Mouse (Mus musculus): ENCODE results near the gene Arhgef11.

- TF ChIP-seq CTCF (IDR thresholded peaks at IDR 0.05 in 2 of 3, conservative IDR thresholded peaks at IDR 0.05 in 1 of 3; ENCODE audit: control insufficient read depth in 1 of 3, insufficient read depth in 1 of 3, low read depth in 2 of 3, low read length in 3 of 3, poor library complexity in 1 of 3, severe bottlenecking in 1 of 3): no peak
- no peak for TF ChIP-seq JUND (IDR thresholded peaks at IDR 0.05; ENCODE audit: low read depth, low read length)
- TF ChIP-seq POLR2A (IDR thresholded peaks at IDR 0.05; ENCODE audit: control insufficient read depth in 1 of 2, insufficient read depth in 1 of 2, low read depth in 1 of 2, low read length in 2 of 2, poor library complexity in 1 of 2): no peak
- no peak for TF ChIP-seq MXI1 (IDR thresholded peaks at IDR 0.05; ENCODE audit: low read depth, low read length)
- no peak for TF ChIP-seq POLR2AphosphoS5 (IDR thresholded peaks at IDR 0.05; ENCODE audit: borderline replicate concordance, low read depth, low read length)
- no peak for TF ChIP-seq MAX (IDR thresholded peaks at IDR 0.05; ENCODE audit: low read length)
- TF ChIP-seq ETS1 (IDR thresholded peaks at IDR 0.05; ENCODE audit: low read depth, low read length): no peak
- TF ChIP-seq ZKSCAN1 (IDR thresholded peaks at IDR 0.05; ENCODE audit: low read depth, low read length): no peak
- TF ChIP-seq RAD21 (IDR thresholded peaks at IDR 0.05; ENCODE audit: low read depth, low read length): no peak
- TF ChIP-seq GATA1 (IDR thresholded peaks at IDR 0.05; ENCODE audit: low read depth, low read length): 0 out of 2 replicates have a peak, but pooled peaks have one; percentile 5
- no peak for TF ChIP-seq MYC (IDR thresholded peaks at IDR 0.05; ENCODE audit: low read depth, low read length)
- no peak for TF ChIP-seq TCF12 (IDR thresholded peaks at IDR 0.05; ENCODE audit: low read depth, low read length)
- TF ChIP-seq NELFE (IDR thresholded peaks at IDR 0.05; ENCODE audit: low read depth, low read length): no peak
Measured at GRCm38 (mm10) chr3:87785156-87785555, 167.8 kb downstream of the Arhgef11 start.
